Mouse (Mus musculus): Measurements from ENCODE around the gene Armh4. TPM values are rescaled to one million over a fixed set of nuclear protein-coding genes. Genes with fewer than 3 reads are reported as not detected.
A peak's percentile ranks its signal among the peaks of the same experiment; 100 is the strongest.
"Not testable (repeated sequence)": the region's sequence is repeated elsewhere in the genome, so short reads cannot be mapped to it uniquely, and the experiment has no call there.

The Armh4 gene
- polyA plus RNA-seq, 1 experiment from 2014 or later = 15.5 TPM

GRCm38 (mm10) chr14:49790542-49790941, 7.4 kb upstream of the Armh4 start:
- 61% methylated on average over 4 of the region's 4 CpGs for WGBS
- H3K4me2 ChIP-seq (ENCODE audit: low read length) = no peak overlapping the region
- H3K9ac ChIP-seq (ENCODE audit: low read length) = no peak overlapping the region
- H3K9me3 ChIP-seq (replicated peaks; ENCODE audit: control insufficient read depth, low read length) = no peaks in the 10 kb centered on the region
- H3K4me3 ChIP-seq (ENCODE audit: low read depth, low read length) = no peak overlapping the region
- H3K27ac ChIP-seq (ENCODE audit: low read depth, low read length) = no peak overlapping the region
- DNase-seq (ENCODE audit: low spot score) (no peak), ATAC-seq (no peak)
- no peaks in the 10 kb centered on the region for H3K27me3 ChIP-seq (replicated peaks; ENCODE audit: control insufficient read depth, insufficient read depth, low read length)
- H3K36me3 ChIP-seq (ENCODE audit: control insufficient read depth, insufficient read depth, low read length) = no peaks in the 10 kb centered on the region
- no peaks in the 10 kb centered on the region for H3K4me1 ChIP-seq (ENCODE audit: control insufficient read depth, insufficient read depth, low read length)

- H3K27ac ChIP-seq (ENCODE audit: low read depth, low read length) = no peak overlapping the region
- H3K4me1 ChIP-seq (ENCODE audit: control insufficient read depth, insufficient read depth, low read length) = no peaks in the 10 kb centered on the region
- H3K4me3 ChIP-seq (ENCODE audit: low read depth, low read length) = no peak overlapping the region
- no peak overlapping the region for H3K9ac ChIP-seq (ENCODE audit: low read length)
- H3K9me3 ChIP-seq (replicated peaks; ENCODE audit: control insufficient read depth, low read length) = no peaks in the 10 kb centered on the region
- peak; percentile 78 for DNase-seq (ENCODE audit: low spot score)
- 59% methylated on average over 2 of the region's 2 CpGs for WGBS
- no peak overlapping the region for H3K4me2 ChIP-seq (ENCODE audit: low read length)
- no peaks in the 10 kb centered on the region for H3K27me3 ChIP-seq (replicated peaks; ENCODE audit: control insufficient read depth, insufficient read depth, low read length)
- ATAC-seq = no peak
- H3K36me3 ChIP-seq (ENCODE audit: control insufficient read depth, insufficient read depth, low read length) = no peaks in the 10 kb centered on the region
Measured at GRCm38 (mm10) chr14:49785793-49786192, 2.6 kb upstream of the Armh4 start.

GRCm38 (mm10) chr14:49783866-49784265, 683 bp upstream of the Armh4 start:
- Histone ChIP-seq H3K36me3 (ENCODE audit: control insufficient read depth, insufficient read depth, low read length) (no peaks in the 10 kb centered on the region), H3K4me3 (ENCODE audit: low read depth, low read length) (peak overlapping the region; percentile 52; the same call in 1 of the 2 replicates), H3K27me3 (replicated peaks; ENCODE audit: control insufficient read depth, insufficient read depth, low read length) (no peaks in the 10 kb centered on the region), H3K9ac (ENCODE audit: low read length) (no peak overlapping the region), H3K4me1 (ENCODE audit: control insufficient read depth, insufficient read depth, low read length) (no peaks in the 10 kb centered on the region), H3K9me3 (replicated peaks; ENCODE audit: control insufficient read depth, low read length) (no peaks in the 10 kb centered on the region), H3K27ac (ENCODE audit: low read depth, low read length) (no peak overlapping the region), H3K4me2 (ENCODE audit: low read length) (peak overlapping the region; percentile 62)
- no peak for ATAC-seq
- 79% methylated on average over 4 of the region's 4 CpGs for WGBS
- no peak for DNase-seq (ENCODE audit: low spot score)

- Histone ChIP-seq H3K4me1 (ENCODE audit: control insufficient read depth, insufficient read depth, low read length) (no peaks in the 10 kb centered on the region), H3K27ac (ENCODE audit: low read depth, low read length) (no peak overlapping the region), H3K4me3 (ENCODE audit: low read depth, low read length) (no peak overlapping the region), H3K36me3 (ENCODE audit: control insufficient read depth, insufficient read depth, low read length) (no peaks in the 10 kb centered on the region), H3K27me3 (replicated peaks; ENCODE audit: control insufficient read depth, insufficient read depth, low read length) (no peaks in the 10 kb centered on the region), H3K9me3 (replicated peaks; ENCODE audit: control insufficient read depth, low read length) (no peaks in the 10 kb centered on the region), H3K4me2 (ENCODE audit: low read length) (no peak overlapping the region), H3K9ac (ENCODE audit: low read length) (no peak overlapping the region)
- ATAC-seq = no peak
- DNase-seq (ENCODE audit: low spot score) = no peak
- 68% methylated on average over 4 of the region's 4 CpGs for WGBS
Measured at GRCm38 (mm10) chr14:49780416-49780815, 2.8 kb downstream of the Armh4 start.

GRCm38 (mm10) chr14:49777539-49777938, 5.6 kb downstream of the Armh4 start:
- not testable (repeated sequence) for H3K27ac ChIP-seq (ENCODE audit: low read depth, low read length); H3K4me1 ChIP-seq (ENCODE audit: control insufficient read depth, insufficient read depth, low read length); ATAC-seq; H3K27me3 ChIP-seq (replicated peaks; ENCODE audit: control insufficient read depth, insufficient read depth, low read length); H3K4me3 ChIP-seq (ENCODE audit: low read depth, low read length); H3K9me3 ChIP-seq (replicated peaks; ENCODE audit: control insufficient read depth, low read length); H3K4me2 ChIP-seq (ENCODE audit: low read length); H3K36me3 ChIP-seq (ENCODE audit: control insufficient read depth, insufficient read depth, low read length); DNase-seq (ENCODE audit: low spot score); H3K9ac ChIP-seq (ENCODE audit: low read length)
- 83% methylated on average over 4 of the region's 4 CpGs for WGBS

GRCm38 (mm10) chr14:49771746-49772145, 11.4 kb downstream of the Armh4 start:
- H3K27me3 ChIP-seq (replicated peaks; ENCODE audit: control insufficient read depth, insufficient read depth, low read length) = no peaks in the 10 kb centered on the region
- peaks cover 3% of the 10 kb centered on the region; the same call in 1 of the 2 replicates for H3K4me1 ChIP-seq (ENCODE audit: control insufficient read depth, insufficient read depth, low read length)
- H3K4me2 ChIP-seq (ENCODE audit: low read length) = no peak overlapping the region
- ATAC-seq = no peak
- no peak for DNase-seq (ENCODE audit: low spot score)
- H3K4me3 ChIP-seq (ENCODE audit: low read depth, low read length) = no peak overlapping the region
- no peak overlapping the region for H3K27ac ChIP-seq (ENCODE audit: low read depth, low read length)
- H3K36me3 ChIP-seq (ENCODE audit: control insufficient read depth, insufficient read depth, low read length) = no peaks in the 10 kb centered on the region
- WGBS = 76% methylated on average over 1 of the region's 1 CpGs
- no peaks in the 10 kb centered on the region for H3K9me3 ChIP-seq (replicated peaks; ENCODE audit: control insufficient read depth, low read length)
- no peak overlapping the region for H3K9ac ChIP-seq (ENCODE audit: low read length)

- Histone ChIP-seq H3K4me2 (ENCODE audit: low read length) (no peak overlapping the region), H3K4me3 (ENCODE audit: low read depth, low read length) (no peak overlapping the region), H3K27me3 (replicated peaks; ENCODE audit: control insufficient read depth, insufficient read depth, low read length) (no peaks in the 10 kb centered on the region), H3K9ac (ENCODE audit: low read length) (no peak overlapping the region), H3K4me1 (ENCODE audit: control insufficient read depth, insufficient read depth, low read length) (peaks cover 1% of the 10 kb centered on the region; the same call in 1 of the 2 replicates), H3K36me3 (ENCODE audit: control insufficient read depth, insufficient read depth, low read length) (no peaks in the 10 kb centered on the region), H3K27ac (ENCODE audit: low read depth, low read length) (no peak overlapping the region), H3K9me3 (replicated peaks; ENCODE audit: control insufficient read depth, low read length) (no peaks in the 10 kb centered on the region)
- ATAC-seq = peak; percentile 15; the same call in 1 of the 2 replicates
- WGBS = 91% methylated on average over 4 of the region's 4 CpGs
- DNase-seq (ENCODE audit: low spot score) = peak; percentile 13
Measured at GRCm38 (mm10) chr14:49766601-49767000, 16.6 kb downstream of the Armh4 start.

GRCm38 (mm10) chr14:49755845-49756244, 27.3 kb downstream of the Armh4 start:
- WGBS = 93% methylated on average over 1 of the region's 1 CpGs
- Histone ChIP-seq H3K9ac (ENCODE audit: low read length) (no peak overlapping the region), H3K36me3 (ENCODE audit: control insufficient read depth, insufficient read depth, low read length) (no peaks in the 10 kb centered on the region), H3K4me3 (ENCODE audit: low read depth, low read length) (no peak overlapping the region), H3K27me3 (replicated peaks; ENCODE audit: control insufficient read depth, insufficient read depth, low read length) (no peaks in the 10 kb centered on the region), H3K27ac (ENCODE audit: low read depth, low read length) (no peak overlapping the region), H3K4me2 (ENCODE audit: low read length) (no peak overlapping the region), H3K9me3 (replicated peaks; ENCODE audit: control insufficient read depth, low read length) (no peaks in the 10 kb centered on the region), H3K4me1 (ENCODE audit: control insufficient read depth, insufficient read depth, low read length) (no peaks in the 10 kb centered on the region)
- DNase-seq (ENCODE audit: low spot score) (peak; percentile 21), ATAC-seq (no peak)

- DNase-seq (ENCODE audit: low spot score) (peak; percentile 20), ATAC-seq (no peak)
- H3K4me2 ChIP-seq (ENCODE audit: low read length) = no peak overlapping the region
- H3K4me1 ChIP-seq (ENCODE audit: control insufficient read depth, insufficient read depth, low read length) = no peaks in the 10 kb centered on the region
- no peaks in the 10 kb centered on the region for H3K9me3 ChIP-seq (replicated peaks; ENCODE audit: control insufficient read depth, low read length)
- H3K9ac ChIP-seq (ENCODE audit: low read length) = no peak overlapping the region
- no peaks in the 10 kb centered on the region for H3K36me3 ChIP-seq (ENCODE audit: control insufficient read depth, insufficient read depth, low read length)
- H3K27me3 ChIP-seq (replicated peaks; ENCODE audit: control insufficient read depth, insufficient read depth, low read length) = no peaks in the 10 kb centered on the region
- no peak overlapping the region for H3K4me3 ChIP-seq (ENCODE audit: low read depth, low read length)
- H3K27ac ChIP-seq (ENCODE audit: low read depth, low read length) = no peak overlapping the region
Measured at GRCm38 (mm10) chr14:49752614-49753013, 30.6 kb downstream of the Armh4 start.

Data from forebrain, embryonic 14.5 days (tissue).